Mouse (Mus musculus): ENCODE results near the gene Iqsec1. TPM values are rescaled to one million over a fixed set of nuclear protein-coding genes. Genes with fewer than 3 reads are reported as not detected.

Gene Iqsec1
- polyA plus RNA-seq, 1 experiment from 2014 or later = 21.5 TPM

DNA sequence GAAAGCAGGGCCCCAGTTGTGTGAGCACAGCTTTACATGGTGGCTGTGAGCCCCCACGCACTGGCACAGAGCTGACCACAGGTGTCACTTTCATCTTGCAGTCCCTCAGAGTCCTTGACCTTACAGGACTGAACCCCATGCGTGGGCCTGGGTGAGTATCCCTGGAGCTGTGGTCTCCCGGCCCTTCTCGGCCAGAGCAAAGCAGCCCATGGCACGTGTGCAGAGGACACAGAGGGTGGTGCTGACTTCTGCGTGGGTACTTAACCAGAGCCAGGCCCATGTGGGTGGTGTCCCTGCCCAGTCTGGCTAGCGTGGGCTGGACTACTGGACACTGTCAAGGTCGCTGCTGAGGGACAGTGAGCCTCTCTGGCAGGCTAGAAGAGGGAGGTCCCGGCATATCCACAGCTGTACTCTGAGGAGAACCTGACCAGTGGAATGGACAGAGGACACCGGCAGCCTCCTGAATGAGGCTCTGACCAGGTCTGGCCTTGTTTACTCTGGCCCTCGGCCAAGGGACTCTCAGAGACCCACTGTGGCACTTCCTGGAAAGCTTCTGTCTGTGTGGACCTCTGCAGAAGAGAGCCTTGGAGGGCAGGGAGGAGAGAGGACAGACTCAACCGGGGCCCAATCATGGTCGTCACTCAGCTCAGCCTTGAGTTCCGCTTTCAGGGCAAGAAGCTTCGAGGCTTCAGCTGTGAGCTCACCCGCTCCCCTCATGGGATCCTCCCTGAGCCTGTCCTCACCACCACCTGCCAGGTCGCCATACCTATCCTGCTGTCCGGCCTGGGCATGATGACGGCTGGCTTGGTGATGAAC is 369.5 kb downstream of the Iqsec1 start:
- Histone ChIP-seq H3K4me3 (replicated peaks) (no peak overlapping the region), H3K36me3 (no peaks in the 10 kb centered on the region), H3K27me3 (replicated peaks) (no peaks in the 10 kb centered on the region), H3K27ac (replicated peaks) (no peak overlapping the region), H3K4me1 (no peaks in the 10 kb centered on the region), H3K9me3 (replicated peaks) (no peaks in the 10 kb centered on the region), H3K4me2 (no peak overlapping the region), H3K9ac (replicated peaks) (no peak overlapping the region)
- WGBS = 83% methylated on average over 19 of the region's 19 CpGs
- ATAC-seq (ENCODE audit: low FRiP score) = no peak

GRCm38 (mm10) chr6:90618274-90618673 is 370.2 kb downstream of the Iqsec1 start:
- H3K4me3 ChIP-seq (replicated peaks) = no peak overlapping the region
- no peak overlapping the region for H3K4me2 ChIP-seq

DNA sequence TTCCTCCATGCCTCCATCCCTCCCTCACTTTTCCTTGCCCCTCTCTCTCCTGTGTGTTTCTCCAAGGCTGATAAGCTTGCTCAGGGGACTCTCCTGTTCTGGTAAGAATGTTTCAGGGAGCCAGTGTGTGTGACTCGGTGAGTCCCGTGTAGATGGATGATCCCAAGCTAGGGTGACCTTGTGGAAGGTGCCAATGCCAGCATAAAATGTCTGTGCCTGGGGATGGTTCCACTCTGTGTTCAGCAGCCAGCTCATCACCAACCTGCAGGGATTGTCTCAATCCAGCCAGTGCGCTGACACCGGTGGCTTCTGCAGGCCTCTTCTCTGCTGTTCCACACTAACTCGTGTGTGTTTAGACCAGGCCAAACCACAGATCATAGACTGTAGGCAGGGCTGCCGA is 372.0 kb downstream of the Iqsec1 start:
- Histone ChIP-seq H3K4me3 (replicated peaks) (no peak overlapping the region), H3K9ac (replicated peaks) (no peak overlapping the region), H3K4me2 (no peak overlapping the region), H3K9me3 (replicated peaks) (no peaks in the 10 kb centered on the region), H3K27me3 (replicated peaks) (no peaks in the 10 kb centered on the region), H3K36me3 (no peaks in the 10 kb centered on the region), H3K27ac (replicated peaks) (no peak overlapping the region), H3K4me1 (no peaks in the 10 kb centered on the region)
- 84% methylated on average over 6 of the region's 6 CpGs for WGBS
- no peak for ATAC-seq (ENCODE audit: low FRiP score)

More at GRCm38 (mm10) chr6:90618274-90618673, 370.2 kb downstream of the Iqsec1 start:
- no peaks in the 10 kb centered on the region for H3K9me3 ChIP-seq (replicated peaks)
- no peak overlapping the region for H3K9ac ChIP-seq (replicated peaks)
- no peaks in the 10 kb centered on the region for H3K36me3 ChIP-seq
- no peaks in the 10 kb centered on the region for H3K27me3 ChIP-seq (replicated peaks)
- no peak overlapping the region for H3K27ac ChIP-seq (replicated peaks)
- ATAC-seq (ENCODE audit: low FRiP score) = no peak
- WGBS = 79% methylated on average over 4 of the region's 4 CpGs
- no peaks in the 10 kb centered on the region for H3K4me1 ChIP-seq

GRCm38 (mm10) chr6:90615991-90616390 is 372.5 kb downstream of the Iqsec1 start:
- Histone ChIP-seq H3K27me3 (replicated peaks) (no peaks in the 10 kb centered on the region), H3K4me1 (no peaks in the 10 kb centered on the region), H3K9ac (replicated peaks) (no peak overlapping the region), H3K4me2 (no peak overlapping the region), H3K4me3 (replicated peaks) (no peak overlapping the region), H3K9me3 (replicated peaks) (no peaks in the 10 kb centered on the region), H3K36me3 (no peaks in the 10 kb centered on the region), H3K27ac (replicated peaks) (no peak overlapping the region)
- no peak for ATAC-seq (ENCODE audit: low FRiP score)
- 82% methylated on average over 6 of the region's 6 CpGs for WGBS

DNA sequence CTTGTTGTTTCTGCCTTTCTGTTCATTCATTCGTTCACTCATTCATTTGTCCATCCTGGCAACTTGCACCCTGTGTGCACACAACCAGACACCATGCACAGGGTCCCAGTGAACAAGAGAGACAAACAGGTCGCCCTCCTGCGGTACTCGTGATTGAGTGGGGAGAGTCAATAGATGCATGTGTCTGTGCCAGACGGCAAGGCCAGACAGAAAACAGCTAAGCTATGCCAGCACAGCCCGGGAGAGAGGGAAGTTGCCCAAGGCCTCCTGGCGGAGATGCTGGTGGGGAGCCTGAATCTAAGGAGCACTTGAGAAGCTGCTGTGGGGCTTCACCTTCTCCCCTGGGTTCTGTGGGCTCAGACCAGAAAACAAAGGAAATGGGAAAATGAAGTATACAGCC is 373.1 kb downstream of the Iqsec1 start:
- Histone ChIP-seq H3K27me3 (replicated peaks) (no peaks in the 10 kb centered on the region), H3K9ac (replicated peaks) (no peak overlapping the region), H3K27ac (replicated peaks) (no peak overlapping the region), H3K4me3 (replicated peaks) (no peak overlapping the region), H3K4me2 (no peak overlapping the region), H3K4me1 (no peaks in the 10 kb centered on the region), H3K36me3 (no peaks in the 10 kb centered on the region), H3K9me3 (replicated peaks) (no peaks in the 10 kb centered on the region)
- no peak for ATAC-seq (ENCODE audit: low FRiP score)
- 73% methylated on average over 7 of the region's 7 CpGs for WGBS

DNA sequence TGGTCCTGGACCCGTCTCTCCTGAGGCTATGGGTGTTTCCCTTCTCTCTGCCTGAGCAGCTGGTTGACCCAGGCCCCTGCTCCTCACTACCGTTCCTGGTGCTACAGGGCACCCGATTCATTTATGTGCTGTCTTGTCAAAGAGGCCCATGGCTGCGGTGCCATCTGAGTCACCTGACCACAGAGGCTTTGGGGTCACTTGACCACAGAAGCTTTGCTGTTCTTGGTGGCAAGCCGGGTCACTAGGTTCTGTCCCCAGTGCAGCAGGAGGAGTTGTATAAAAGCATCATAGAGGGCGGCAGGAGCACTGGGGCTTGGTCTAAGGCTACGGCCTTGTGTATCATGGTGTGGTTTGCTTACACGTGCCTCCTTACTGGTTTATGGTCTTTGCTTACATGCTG is 375.2 kb downstream of the Iqsec1 start:
- H3K36me3 ChIP-seq = no peaks in the 10 kb centered on the region
- no peak overlapping the region for H3K9ac ChIP-seq (replicated peaks)
- H3K27me3 ChIP-seq (replicated peaks) = no peaks in the 10 kb centered on the region
- no peaks in the 10 kb centered on the region for H3K9me3 ChIP-seq (replicated peaks)
- no peak overlapping the region for H3K4me3 ChIP-seq (replicated peaks)
- H3K4me2 ChIP-seq = no peak overlapping the region
- 81% methylated on average over 8 of the region's 8 CpGs for WGBS
- no peak for ATAC-seq (ENCODE audit: low FRiP score)
- no peak overlapping the region for H3K27ac ChIP-seq (replicated peaks)
- no peaks in the 10 kb centered on the region for H3K4me1 ChIP-seq

- H3K27me3 ChIP-seq (replicated peaks) = no peaks in the 10 kb centered on the region
- no peak overlapping the region for H3K9ac ChIP-seq (replicated peaks)
- no peak overlapping the region for H3K4me2 ChIP-seq
- H3K9me3 ChIP-seq (replicated peaks) = no peaks in the 10 kb centered on the region
- no peaks in the 10 kb centered on the region for H3K36me3 ChIP-seq
- H3K27ac ChIP-seq (replicated peaks) = no peak overlapping the region
- ATAC-seq (ENCODE audit: low FRiP score) = no peak
- no peak overlapping the region for H3K4me3 ChIP-seq (replicated peaks)
- H3K4me1 ChIP-seq = peaks cover 11% of the 10 kb centered on the region
- WGBS = 94% methylated on average over 5 of the region's 5 CpGs
Observed at GRCm38 (mm10) chr6:90610248-90610647, 378.2 kb downstream of the Iqsec1 start.

DNA sequence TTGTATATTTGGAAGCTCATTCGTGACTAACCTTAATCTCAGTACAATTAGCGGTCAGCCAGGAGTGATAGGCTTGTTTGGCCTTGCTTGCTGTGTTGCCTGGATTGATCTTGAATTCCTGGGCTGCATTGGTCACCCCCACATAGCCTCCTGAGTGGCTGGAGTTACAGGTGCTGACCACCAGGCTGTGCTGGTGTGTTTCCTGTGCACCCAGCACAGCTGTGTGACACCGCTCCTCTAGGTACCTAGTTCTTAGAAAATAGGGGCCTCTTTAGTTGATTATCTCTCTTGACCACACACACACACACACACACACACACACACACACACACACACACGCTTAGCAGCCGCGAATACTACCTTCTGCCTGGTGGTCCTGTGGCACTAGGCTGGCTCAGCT is 380.3 kb downstream of the Iqsec1 start:
- WGBS = 74% methylated on average over 6 of the region's 6 CpGs
- Histone ChIP-seq H3K36me3 (no peaks in the 10 kb centered on the region), H3K9ac (replicated peaks) (no peak overlapping the region), H3K9me3 (replicated peaks) (no peaks in the 10 kb centered on the region), H3K4me2 (no peak overlapping the region), H3K27ac (replicated peaks) (no peak overlapping the region), H3K4me3 (replicated peaks) (no peak overlapping the region), H3K4me1 (peaks cover 21% of the 10 kb centered on the region), H3K27me3 (replicated peaks) (no peaks in the 10 kb centered on the region)
- no peak for ATAC-seq (ENCODE audit: low FRiP score)

DNA sequence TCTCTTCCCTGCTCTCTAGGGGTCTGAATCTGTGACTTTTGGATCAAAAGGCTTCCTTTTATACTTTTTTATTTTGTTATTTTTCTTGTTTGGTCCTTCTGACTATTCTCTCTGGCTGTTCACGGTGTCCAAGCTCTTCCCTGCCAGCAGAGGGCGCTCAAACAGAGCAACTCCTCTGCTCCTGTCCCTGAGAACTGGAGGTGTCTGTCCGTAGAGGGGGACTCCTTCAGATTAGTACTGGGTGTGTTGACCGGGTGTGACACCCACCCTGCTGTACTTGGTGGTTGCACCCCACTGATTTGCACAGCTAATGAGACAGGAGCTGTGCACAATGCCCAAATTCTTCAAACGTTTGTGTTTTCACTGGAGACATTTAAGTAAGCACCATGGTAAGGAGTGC is 381.3 kb downstream of the Iqsec1 start:
- Histone ChIP-seq H3K9me3 (replicated peaks) (no peaks in the 10 kb centered on the region), H3K4me2 (no peak overlapping the region), H3K4me1 (peaks cover 21% of the 10 kb centered on the region), H3K27me3 (replicated peaks) (no peaks in the 10 kb centered on the region), H3K27ac (replicated peaks) (no peak overlapping the region), H3K36me3 (no peaks in the 10 kb centered on the region), H3K9ac (replicated peaks) (no peak overlapping the region), H3K4me3 (replicated peaks) (no peak overlapping the region)
- whole genome bisulfite sequencing = 23% methylated on average over 5 of the region's 5 CpGs
- no peak for ATAC-seq (ENCODE audit: low FRiP score)

DNA sequence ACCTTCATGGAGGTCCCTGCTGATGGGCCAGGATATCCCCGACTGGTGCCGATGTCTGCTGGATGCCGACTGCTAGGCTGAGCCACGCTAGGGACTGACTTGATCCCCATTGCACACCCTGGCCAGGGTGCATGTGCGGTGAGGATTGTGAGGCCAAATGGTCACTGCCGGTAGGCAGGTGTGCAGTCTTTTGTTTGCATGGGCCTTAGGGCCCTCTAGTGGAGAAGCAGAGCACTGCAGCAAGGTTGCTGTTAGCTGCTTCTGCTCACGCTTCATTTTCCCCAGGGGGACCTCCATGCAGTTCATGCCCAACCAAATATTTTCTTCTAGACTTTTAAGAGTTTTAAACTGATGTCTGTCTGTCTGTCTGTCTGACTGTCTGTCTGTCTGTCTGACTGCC is 381.9 kb downstream of the Iqsec1 start:
- no peak overlapping the region for H3K9ac ChIP-seq (replicated peaks)
- ATAC-seq (ENCODE audit: low FRiP score) = no peak
- H3K4me3 ChIP-seq (replicated peaks) = no peak overlapping the region
- H3K27me3 ChIP-seq (replicated peaks) = no peaks in the 10 kb centered on the region
- H3K4me1 ChIP-seq = peaks cover 21% of the 10 kb centered on the region
- peak overlapping the region; percentile 14; the same call in 1 of the 2 replicates for H3K4me2 ChIP-seq
- H3K27ac ChIP-seq (replicated peaks) = no peak overlapping the region
- H3K36me3 ChIP-seq = no peaks in the 10 kb centered on the region
- WGBS = 25% methylated on average over 7 of the region's 7 CpGs
- H3K9me3 ChIP-seq (replicated peaks) = no peaks in the 10 kb centered on the region
